Mouse (Mus musculus) limb, embryonic 14.5 days (tissue): ENCODE measurements around the gene Pde4dip. TPM values are rescaled to one million over a fixed set of nuclear protein-coding genes. Genes with fewer than 3 reads are reported as not detected.

Experiments
- ATAC-seq: fragments of 200-750 bp; cut with Nextera tagmentation; 2 replicates; pipeline ENCODE4 v1.8.0; 2017; ENCODE audit warnings: low read depth, moderate number of reproducible peaks, moderate TSS enrichment; ENCODE audit not compliant: low FRiP score
- DNase-seq: peaks from one replicate; pipeline ENCODE4 v3.0.0-alpha.2; 2015; ENCODE audit warnings: low spot score
- H3K27ac ChIP-seq: fragments of 300-500 bp; sonication (generic); replicated peaks from 2 replicates; pipeline ENCODE4 v1.5.1; 2014; ENCODE audit warnings: low read depth, mild to moderate bottlenecking, low read length, moderate library complexity, mixed read lengths
- H3K27me3 ChIP-seq: fragments of 300-500 bp; sonication (generic); 2 replicates; pipeline ENCODE4 v1.6.1; 2014; ENCODE audit warnings: low read length, mixed read lengths; ENCODE audit not compliant: control insufficient read depth, insufficient read depth
- H3K36me3 ChIP-seq: fragments of 300-500 bp; sonication (generic); 2 replicates; pipeline ENCODE4 v1.6.1; 2014; ENCODE audit warnings: mild to moderate bottlenecking, low read length, moderate library complexity, mixed read lengths; ENCODE audit not compliant: control insufficient read depth, insufficient read depth
- H3K4me1 ChIP-seq: fragments of 300-500 bp; sonication (generic); 2 replicates; pipeline ENCODE4 v1.6.1; 2014; ENCODE audit warnings: antibody characterized with exemption, low read length, mixed read lengths; ENCODE audit not compliant: control insufficient read depth, insufficient read depth
- H3K4me2 ChIP-seq: fragments of 300-500 bp; sonication (generic); replicated peaks from 2 replicates; pipeline ENCODE4 v1.6.1; 2014; ENCODE audit warnings: low read depth, mild to moderate bottlenecking, low read length, moderate library complexity; ENCODE audit not compliant: severe bottlenecking
- H3K4me3 ChIP-seq: fragments of 300-500 bp; sonication (generic); replicated peaks from 2 replicates; pipeline ENCODE4 v1.5.1; 2014; ENCODE audit warnings: low read length
- H3K9ac ChIP-seq: fragments of 300-500 bp; sonication (generic); 2 replicates; pipeline ENCODE4 v1.6.1; 2014; ENCODE audit warnings: mild to moderate bottlenecking, low read depth, low read length, moderate library complexity; ENCODE audit not compliant: severe bottlenecking
- H3K9me3 ChIP-seq: fragments of 300-500 bp; sonication (generic); 2 replicates; pipeline ENCODE4 v1.6.1; 2016; ENCODE audit warnings: low read length; ENCODE audit not compliant: control insufficient read depth
- POLR2A ChIP-seq: fragments of 200-500 bp; IDR thresholded peaks from 2 replicates; pipeline ENCODE4 v1.8.0; 2012; ENCODE audit warnings: inconsistent platforms, mild to moderate bottlenecking, moderate library complexity, borderline replicate concordance; ENCODE audit not compliant: insufficient read depth, insufficient read length; ENCODE audit errors: extremely low read depth
- WGBS: fragments of 180-500 bp; shearing (Covaris S2); extraction: QIAGEN DNeasy Blood & Tissue Kit; methylation state at CpG from one replicate; pipeline ENCODE4 v1.1.7; 2014; 5-methylcytosine and 5-hydroxymethylcytosine counted together
- polyA plus RNA-seq, 2 experiments: library from polyadenylated mRNA; depleted of rRNA in 1 of 2; stranded (reverse) in 1 of 2; unstranded in 1 of 2; fragments of >200 nt; fragmentation: Nextera tagmentation in 1 of 2; extraction: Ambion mirVana in 1 of 2; gene quantifications; 2 replicates each; pipeline versions ENCODE4 v1.2.1 to v1.2.3; 2012 to 2014

The Pde4dip gene
- polyA plus RNA-seq, 2 experiments, result 33.3 to 38.5 TPM

DNA sequence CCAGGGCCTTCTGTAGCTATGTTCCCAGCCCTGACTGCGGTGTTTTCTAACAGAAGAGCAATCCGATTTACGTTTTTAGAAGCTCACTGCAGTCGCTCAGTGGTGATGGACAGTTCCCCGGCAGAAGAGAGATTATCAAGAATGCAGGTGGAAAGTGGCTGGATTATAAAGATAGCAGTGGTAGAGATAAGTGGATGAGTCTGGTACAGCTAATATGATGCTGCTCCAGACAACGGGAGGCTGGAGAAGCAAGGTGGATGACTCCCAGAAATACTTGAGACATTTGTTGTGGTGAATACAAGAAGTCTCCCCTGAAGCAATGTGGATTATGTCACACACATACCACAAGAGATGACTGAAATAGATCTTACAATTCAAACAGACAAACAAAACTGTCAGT lies 126.6 kb downstream of the Pde4dip start:
- ATAC-seq (no peak), DNase-seq (no peak)
- Histone ChIP-seq H3K27ac (no peak overlapping the region), H3K36me3 (peaks cover 20% of the 10 kb centered on the region), H3K9me3 (no peaks in the 10 kb centered on the region), H3K4me2 (no peak overlapping the region), H3K9ac (no peak overlapping the region), H3K27me3 (no peaks in the 10 kb centered on the region), H3K4me1 (peaks cover 30% of the 10 kb centered on the region), H3K4me3 (no peak overlapping the region)
- WGBS, result 89% methylated on average over 6 of the region's 6 CpGs
- no peak for TF ChIP-seq POLR2A

DNA sequence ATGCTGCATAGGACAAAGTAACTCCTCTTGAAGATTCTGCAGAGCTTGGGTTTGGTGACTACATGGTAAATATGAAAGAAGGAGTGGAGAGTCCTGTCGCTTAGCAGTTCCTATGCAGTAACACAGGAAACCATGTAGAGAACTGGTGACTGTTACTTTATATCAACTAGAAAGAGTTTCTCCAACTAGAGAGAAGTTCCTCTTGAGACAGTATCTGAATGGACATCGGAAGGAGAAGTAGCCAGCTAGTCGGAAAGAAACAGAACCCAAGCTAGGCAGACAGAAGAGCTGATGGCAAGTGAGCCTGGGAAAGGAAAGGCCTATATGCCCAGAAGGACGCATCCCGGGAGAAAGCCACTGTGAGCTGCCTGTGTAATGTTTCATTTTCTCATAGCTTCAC lies 127.3 kb downstream of the Pde4dip start:
- TF ChIP-seq POLR2A, result no peak
- 89% methylated on average over 5 of the region's 5 CpGs for WGBS
- no peak for ATAC-seq
- Histone ChIP-seq H3K36me3 (peaks cover 27% of the 10 kb centered on the region), H3K4me2 (no peak overlapping the region), H3K4me1 (peaks cover 25% of the 10 kb centered on the region), H3K27me3 (no peaks in the 10 kb centered on the region), H3K9me3 (no peaks in the 10 kb centered on the region), H3K27ac (no peak overlapping the region), H3K9ac (no peak overlapping the region), H3K4me3 (no peak overlapping the region)
- DNase-seq, result no peak

DNA sequence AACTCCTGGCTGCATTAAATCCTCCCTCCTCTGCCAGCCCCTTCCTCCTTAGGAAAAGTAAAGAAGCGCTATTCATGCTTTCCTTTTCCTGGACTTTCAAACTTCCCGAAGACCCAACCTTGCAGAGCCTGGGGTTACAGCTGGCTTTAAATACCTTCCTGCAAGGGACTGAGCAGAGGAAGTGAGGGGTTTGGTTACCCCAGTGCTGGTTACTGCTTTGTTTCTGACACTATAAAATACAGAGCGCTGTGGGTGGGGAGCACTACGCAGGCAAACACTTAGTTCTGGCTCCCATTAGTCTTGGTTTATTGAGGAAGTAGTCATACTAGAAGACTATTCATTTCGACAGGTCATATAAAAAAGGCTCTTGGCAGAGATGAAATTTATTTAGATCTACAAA lies 128.7 kb downstream of the Pde4dip start:
- DNase-seq (peak; percentile 39), ATAC-seq (no peak)
- TF ChIP-seq POLR2A, result no peak
- 26% methylated on average over 5 of the region's 5 CpGs for WGBS
- Histone ChIP-seq H3K4me1 (peaks cover 20% of the 10 kb centered on the region), H3K4me2 (no peak overlapping the region), H3K27me3 (no peaks in the 10 kb centered on the region), H3K4me3 (no peak overlapping the region), H3K36me3 (peaks cover 39% of the 10 kb centered on the region), H3K9me3 (no peaks in the 10 kb centered on the region), H3K9ac (no peak overlapping the region), H3K27ac (no peak overlapping the region)

DNA sequence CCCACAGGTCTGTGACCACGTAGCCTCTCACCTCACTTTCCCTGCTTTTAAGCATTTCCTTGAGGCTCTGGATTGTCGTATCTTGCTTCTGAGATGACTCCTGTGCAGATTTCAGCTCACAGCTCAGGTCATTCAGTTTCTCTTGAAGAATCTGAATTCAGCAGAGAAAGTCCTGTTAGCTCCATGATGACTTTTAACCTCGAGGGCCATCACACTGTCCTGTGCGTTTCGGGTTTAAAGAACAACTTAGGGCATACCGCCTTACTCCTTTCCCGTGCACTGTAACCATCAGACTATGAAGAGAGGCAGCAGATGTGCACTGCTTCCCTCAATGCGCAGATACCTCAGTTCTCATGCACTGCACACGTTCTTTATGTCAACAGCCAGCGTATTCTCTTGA lies 131.0 kb downstream of the Pde4dip start:
- Histone ChIP-seq H3K4me1 (peaks cover 5% of the 10 kb centered on the region), H3K36me3 (peaks cover 60% of the 10 kb centered on the region), H3K9ac (no peak overlapping the region), H3K4me2 (no peak overlapping the region), H3K4me3 (no peak overlapping the region), H3K27me3 (no peaks in the 10 kb centered on the region), H3K9me3 (no peaks in the 10 kb centered on the region), H3K27ac (no peak overlapping the region)
- TF ChIP-seq POLR2A, result no peak
- WGBS, result 94% methylated on average over 10 of the region's 10 CpGs
- DNase-seq (no peak), ATAC-seq (no peak)

DNA sequence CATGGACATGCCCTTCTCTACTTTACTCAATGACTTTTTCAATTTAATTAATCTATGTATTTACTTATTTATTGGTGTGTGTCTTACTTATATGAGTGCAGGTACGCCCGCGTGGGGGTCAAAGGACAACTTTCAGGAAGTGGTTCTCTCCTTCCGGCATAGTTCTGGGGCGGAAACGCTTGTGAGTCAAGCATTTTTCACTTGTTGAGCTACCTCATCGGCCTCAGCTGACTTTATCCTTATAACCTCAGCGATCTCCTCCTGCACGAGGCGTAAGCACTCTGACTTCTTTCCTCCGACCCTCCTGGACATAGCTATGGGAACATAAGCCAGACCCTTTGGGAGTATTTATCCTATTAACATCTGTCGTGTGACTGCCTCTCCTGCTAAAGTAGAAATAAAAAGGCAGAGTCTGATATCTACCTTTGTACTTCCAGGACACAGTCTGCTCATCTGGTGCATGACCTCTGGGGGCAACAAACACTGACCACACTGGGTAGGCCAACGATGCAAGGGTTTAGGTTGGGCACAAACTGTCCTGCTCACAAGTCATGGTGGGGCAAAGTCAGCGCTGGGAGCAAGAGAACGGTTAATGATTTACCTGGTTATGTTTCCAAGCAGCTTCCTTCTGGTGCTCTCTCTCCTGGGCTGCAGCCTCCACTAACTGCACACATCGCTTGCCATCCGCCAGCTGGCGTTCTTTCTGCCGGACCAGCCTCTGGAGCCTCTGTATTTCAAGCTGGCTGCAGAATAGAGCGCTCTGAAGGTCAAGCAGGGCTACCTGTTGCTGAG lies 132.0 kb downstream of the Pde4dip start:
- no peak for TF ChIP-seq POLR2A

More for the DNA sequence above, 132.0 kb downstream of the Pde4dip start:
- Histone ChIP-seq H3K4me1 (peaks cover 5% of the 10 kb centered on the region), H3K27me3 (no peaks in the 10 kb centered on the region), H3K9ac (no peak overlapping the region), H3K27ac (no peak overlapping the region), H3K36me3 (peaks cover 70% of the 10 kb centered on the region), H3K9me3 (no peaks in the 10 kb centered on the region), H3K4me2 (no peak overlapping the region), H3K4me3 (no peak overlapping the region)
- WGBS, result 86% methylated on average over 20 of the region's 20 CpGs
- no peak for ATAC-seq
- no peak for DNase-seq
